Mouse (Mus musculus): ENCODE data around the gene Cdcp1. TPM values are rescaled to one million over a fixed set of nuclear protein-coding genes. Genes with fewer than 3 reads are reported as not detected.

Gene Cdcp1
- total RNA-seq, 2 experiments from 2014 or later = 0.11 to 0.23 TPM

Other genes with a start within 250 kb of the Cdcp1 start
- 10 to 100 TPM; 23.0 to 31.4 TPM for gene Tmem42, start 194.7 kb downstream of the Cdcp1 start, total RNA-seq (2021)
- gene Tgm4, start 181.3 kb downstream of the Cdcp1 start, total RNA-seq (2021) = 1 to 10 TPM; 1.3 to 2.2 TPM
- gene Zdhhc3, start 102.8 kb downstream of the Cdcp1 start, total RNA-seq (2021) = 10 to 100 TPM; 67.1 to 68.9 TPM
- gene Exosc7, start 102.8 kb downstream of the Cdcp1 start, total RNA-seq (2021) = 10 to 100 TPM; 39.3 to 43.1 TPM
- gene Clec3b, start 65.1 kb downstream of the Cdcp1 start, total RNA-seq (2021) = 1 to 10 TPM; 3.6 to 3.7 TPM
- gene Tmem158, start 44.7 kb upstream of the Cdcp1 start, total RNA-seq (2021) = 10 to 100 TPM; 56.5 to 75.0 TPM
- gene Lars2, start 150.9 kb upstream of the Cdcp1 start, total RNA-seq (2021) = 10 to 100 TPM; 35.7 to 54.0 TPM